Mouse (Mus musculus) hindbrain, embryonic 12.5 days (tissue): Measurements from ENCODE around the gene Tmem33. TPM values are rescaled to one million over a fixed set of nuclear protein-coding genes. Genes with fewer than 3 reads are reported as not detected.
A peak's percentile ranks its signal among the peaks of the same experiment; 100 is the strongest.

Experiments used
- ATAC-seq: fragments of 200-750 bp; cut with Nextera tagmentation; 2 replicates; pipeline ENCODE4 v1.8.0; 2017; ENCODE audit warnings: moderate TSS enrichment; ENCODE audit not compliant: low FRiP score
- H3K27ac ChIP-seq: fragments of 300-500 bp; sonication (generic); 2 replicates; pipeline ENCODE4 v1.5.1; 2016; ENCODE audit warnings: mild to moderate bottlenecking
- H3K27me3 ChIP-seq: fragments of 300-500 bp; sonication (generic); 2 replicates; pipeline ENCODE4 v1.6.1; 2016; ENCODE audit warnings: mild to moderate bottlenecking
- H3K36me3 ChIP-seq: fragments of 300-500 bp; sonication (generic); 2 replicates; pipeline ENCODE4 v1.6.1; 2016; ENCODE audit warnings: mild to moderate bottlenecking
- H3K4me1 ChIP-seq: fragments of 300-500 bp; sonication (generic); 2 replicates; pipeline ENCODE4 v1.6.1; 2016
- H3K4me2 ChIP-seq: fragments of 300-500 bp; sonication (generic); replicated peaks from 2 replicates; pipeline ENCODE4 v1.6.1; 2016; ENCODE audit warnings: mild to moderate bottlenecking
- H3K4me3 ChIP-seq: fragments of 300-500 bp; sonication (generic); 2 replicates; pipeline ENCODE4 v1.5.1; 2016; ENCODE audit warnings: mild to moderate bottlenecking
- H3K9ac ChIP-seq: fragments of 300-500 bp; sonication (generic); 2 replicates; pipeline ENCODE4 v1.6.1; 2016; ENCODE audit warnings: mild to moderate bottlenecking, moderate library complexity
- H3K9me3 ChIP-seq: fragments of 300-500 bp; sonication (generic); replicated peaks from 2 replicates; pipeline ENCODE4 v1.6.1; 2016; ENCODE audit warnings: mild to moderate bottlenecking
- WGBS: fragments of 180-500 bp; shearing (Covaris S2); methylation state at CpG from one replicate; pipeline ENCODE4 v1.1.7; 2016; 5-methylcytosine and 5-hydroxymethylcytosine counted together
- polyA plus RNA-seq: library from polyadenylated mRNA; unstranded; fragments of >200 nt; fragmentation: Nextera tagmentation; extraction: Ambion mirVana; gene quantifications from 2 replicates; pipeline ENCODE4 v1.2.1, GENCODE M21; 2016

Tmem33 gene
- polyA plus RNA-seq, 1 experiment from 2014 or later = 93.2 TPM

GRCm38 (mm10) chr5:67303816-67304215 lies 43.5 kb downstream of the Tmem33 start:
- Histone ChIP-seq H3K9ac (no peak overlapping the region), H3K27ac (no peak overlapping the region), H3K4me3 (no peak overlapping the region), H3K9me3 (no peaks in the 10 kb centered on the region), H3K4me2 (no peak overlapping the region), H3K36me3 (no peaks in the 10 kb centered on the region), H3K27me3 (no peaks in the 10 kb centered on the region), H3K4me1 (peaks cover 8% of the 10 kb centered on the region)
- 97% methylated on average over 1 of the region's 1 CpGs for WGBS
- ATAC-seq = no peak

GRCm38 (mm10) chr5:67306698-67307521 lies 46.5 kb downstream of the Tmem33 start, which contains the start of gene Slc30a9:
Gene Slc30a9, plus strand, starts transcription at chr5:67306955.
- H3K9me3 ChIP-seq = no peaks in the 10 kb centered on the region
- under 1% methylated on average over 77 of the region's 83 CpGs for WGBS
- H3K4me1 ChIP-seq = peaks cover 11% of the 10 kb centered on the region
- H3K4me2 ChIP-seq = peak within 1 kb of the TSS; percentile 62
- no peaks in the 10 kb centered on the region for H3K27me3 ChIP-seq
- H3K27ac ChIP-seq = peak within 1 kb of the TSS; percentile 83
- H3K4me3 ChIP-seq = peak within 1 kb of the TSS; percentile 92
- H3K36me3 ChIP-seq = 0 out of 2 replicates have a peak, but pooled peaks cover 4% of the 10 kb centered on the region
- peak within 1 kb of the TSS; percentile 92 for H3K9ac ChIP-seq
- ATAC-seq = peak; percentile 98

- Histone ChIP-seq H3K27me3 (no peaks in the 10 kb centered on the region), H3K4me1 (peaks cover 11% of the 10 kb centered on the region), H3K9ac (peak overlapping the region; percentile 92), H3K4me2 (peak overlapping the region; percentile 62), H3K27ac (no peak overlapping the region; the same call in 1 of the 2 replicates), H3K9me3 (no peaks in the 10 kb centered on the region), H3K36me3 (0 out of 2 replicates have a peak, but pooled peaks cover 4% of the 10 kb centered on the region), H3K4me3 (peak overlapping the region; percentile 92)
- WGBS = 37% methylated on average over 13 of the region's 13 CpGs
- no peak for ATAC-seq
These were observed 47.4 kb downstream of the Tmem33 start for GRCm38 (mm10) chr5:67307659-67308222.

- WGBS = 71% methylated on average over 3 of the region's 3 CpGs
- no peak for ATAC-seq
- H3K9ac ChIP-seq = no peak overlapping the region
- no peak overlapping the region for H3K4me3 ChIP-seq
- no peaks in the 10 kb centered on the region for H3K27me3 ChIP-seq
- peaks cover 11% of the 10 kb centered on the region for H3K4me1 ChIP-seq
- H3K27ac ChIP-seq = no peak overlapping the region
- H3K9me3 ChIP-seq = no peaks in the 10 kb centered on the region
- H3K36me3 ChIP-seq = peaks cover 6% of the 10 kb centered on the region
- H3K4me2 ChIP-seq = no peak overlapping the region
These were observed 51.6 kb downstream of the Tmem33 start for GRCm38 (mm10) chr5:67311811-67312521.

- Histone ChIP-seq H3K4me3 (no peak overlapping the region), H3K36me3 (peaks cover 8% of the 10 kb centered on the region), H3K4me1 (peaks cover 11% of the 10 kb centered on the region), H3K4me2 (no peak overlapping the region), H3K9ac (no peak overlapping the region), H3K9me3 (no peaks in the 10 kb centered on the region), H3K27me3 (no peaks in the 10 kb centered on the region), H3K27ac (no peak overlapping the region)
- ATAC-seq = no peak
- WGBS = 94% methylated on average over 3 of the region's 3 CpGs
These were observed 52.1 kb downstream of the Tmem33 start for GRCm38 (mm10) chr5:67312522-67312851.

GRCm38 (mm10) chr5:67321656-67322268 lies 61.4 kb downstream of the Tmem33 start:
- WGBS = 92% methylated on average over 17 of the region's 17 CpGs

DNA sequence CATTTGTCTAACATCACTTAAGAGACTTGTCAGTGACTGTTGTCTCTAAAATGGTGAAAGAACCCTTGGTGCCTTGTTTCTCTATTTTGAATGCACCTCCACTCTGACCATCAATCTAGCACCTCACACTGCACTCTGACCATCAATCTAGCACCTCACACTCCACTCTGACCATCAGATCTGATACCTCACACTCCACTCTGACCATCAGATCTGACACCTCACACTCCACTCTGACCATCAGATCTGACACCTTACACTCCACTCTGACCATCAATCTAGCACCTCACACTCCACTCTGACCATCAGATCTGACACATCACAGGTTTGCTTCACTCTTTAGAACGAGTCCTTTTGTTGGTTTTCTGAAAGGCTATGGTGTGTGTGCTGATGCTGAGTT lies 63.7 kb downstream of the Tmem33 start:
- WGBS = 82% methylated on average over 1 of the region's 1 CpGs
- Histone ChIP-seq H3K4me3 (no peak overlapping the region), H3K27ac (no peak overlapping the region), H3K4me2 (no peak overlapping the region), H3K9ac (no peak overlapping the region), H3K9me3 (no peaks in the 10 kb centered on the region), H3K36me3 (peaks cover under 1% of the 10 kb centered on the region), H3K27me3 (no peaks in the 10 kb centered on the region), H3K4me1 (no peaks in the 10 kb centered on the region)
- no peak for ATAC-seq

More at GRCm38 (mm10) chr5:67321656-67322268, 61.4 kb downstream of the Tmem33 start:
- ATAC-seq = no peak
- Histone ChIP-seq H3K9ac (no peak overlapping the region), H3K4me1 (no peaks in the 10 kb centered on the region), H3K4me2 (no peak overlapping the region), H3K27ac (no peak overlapping the region), H3K36me3 (peaks cover 17% of the 10 kb centered on the region), H3K27me3 (no peaks in the 10 kb centered on the region), H3K9me3 (no peaks in the 10 kb centered on the region), H3K4me3 (no peak overlapping the region)

DNA sequence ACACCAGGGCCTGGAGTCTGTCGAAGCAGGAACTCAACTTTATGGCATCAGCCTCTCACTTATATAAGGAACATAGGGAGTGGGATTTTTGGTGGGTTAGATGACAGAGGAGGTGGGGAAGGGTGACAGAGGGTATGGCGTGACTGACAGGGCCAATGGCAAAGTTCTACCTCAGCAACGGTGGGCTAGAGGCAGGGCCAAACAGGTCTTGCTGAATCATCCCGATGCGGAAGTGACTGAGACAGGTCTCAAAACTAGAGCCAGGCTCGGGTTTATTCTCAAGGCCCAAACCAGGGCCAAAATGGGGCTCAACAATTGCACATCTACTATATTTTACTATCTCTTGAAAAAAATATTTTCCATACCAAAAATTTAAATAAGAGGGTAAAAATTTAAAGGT lies 80.4 kb downstream of the Tmem33 start:
- Histone ChIP-seq H3K9ac (no peak overlapping the region), H3K4me2 (no peak overlapping the region), H3K27me3 (no peaks in the 10 kb centered on the region), H3K9me3 (no peaks in the 10 kb centered on the region), H3K4me1 (no peaks in the 10 kb centered on the region), H3K4me3 (no peak overlapping the region), H3K36me3 (peaks cover 38% of the 10 kb centered on the region), H3K27ac (no peak overlapping the region)
- WGBS = 89% methylated on average over 6 of the region's 6 CpGs
- ATAC-seq = no peak

Other genes with a start within 250 kb of the Tmem33 start
- 43.5 and 50.2 TPM in 2 replicates for gene Phox2b, start 161.3 kb upstream of the Tmem33 start, polyA plus RNA-seq
- gene Slc30a9, start 46.4 kb downstream of the Tmem33 start, polyA plus RNA-seq = 151 and 156 TPM in 2 replicates
- 9.6 and 10.3 TPM in 2 replicates for gene Bend4, start 167.7 kb downstream of the Tmem33 start, polyA plus RNA-seq